Mouse (Mus musculus): ENCODE measurements around the gene Snx29. TPM values are rescaled to one million over a fixed set of nuclear protein-coding genes. Genes with fewer than 3 reads are reported as not detected.

Snx29 gene
- polyA plus RNA-seq, 2 experiments from 2014 or later: 11.7 to 16.1 TPM

GRCm38 (mm10) chr16:11747867-11748266, 425.2 kb downstream of the Snx29 start:
- ATAC-seq: no peak

GRCm38 (mm10) chr16:11749111-11749510, 426.4 kb downstream of the Snx29 start:
- ATAC-seq: no peak

GRCm38 (mm10) chr16:11750605-11751004, 427.9 kb downstream of the Snx29 start:
- no peak for ATAC-seq

GRCm38 (mm10) chr16:11752557-11752956, 429.8 kb downstream of the Snx29 start:
- ATAC-seq: no peak

- no peak for ATAC-seq
These were observed 430.8 kb downstream of the Snx29 start for GRCm38 (mm10) chr16:11753466-11753865.

GRCm38 (mm10) chr16:11754136-11754535, 431.4 kb downstream of the Snx29 start:
- no peak for ATAC-seq

GRCm38 (mm10) chr16:11755281-11756066, 432.8 kb downstream of the Snx29 start:
- no peak for ATAC-seq

GRCm38 (mm10) chr16:11756598-11757245, 434.0 kb downstream of the Snx29 start:
- ATAC-seq: no peak

- no peak for ATAC-seq
These were observed 434.8 kb downstream of the Snx29 start for GRCm38 (mm10) chr16:11757471-11757870.

GRCm38 (mm10) chr16:11757951-11758350, 435.2 kb downstream of the Snx29 start:
- ATAC-seq: no peak

- ATAC-seq: no peak
These were observed 449.6 kb downstream of the Snx29 start for GRCm38 (mm10) chr16:11772318-11772717.

- ATAC-seq: no peak
These were observed 451.6 kb downstream of the Snx29 start for GRCm38 (mm10) chr16:11774321-11774720.

GRCm38 (mm10) chr16:11776528-11776927, 453.8 kb downstream of the Snx29 start:
- ATAC-seq: no peak

- ATAC-seq: no peak
These were observed 455.5 kb downstream of the Snx29 start for GRCm38 (mm10) chr16:11778191-11778590.

GRCm38 (mm10) chr16:11778715-11779460, 456.2 kb downstream of the Snx29 start:
- no peak for ATAC-seq

GRCm38 (mm10) chr16:11782082-11782481, 459.4 kb downstream of the Snx29 start:
- no peak for ATAC-seq

- ATAC-seq: no peak
These were observed 460.6 kb downstream of the Snx29 start for GRCm38 (mm10) chr16:11783337-11783736.

- no peak for ATAC-seq
These were observed 461.6 kb downstream of the Snx29 start for GRCm38 (mm10) chr16:11784354-11784753.

GRCm38 (mm10) chr16:11785806-11786205, 463.1 kb downstream of the Snx29 start:
- no peak for ATAC-seq

- ATAC-seq: no peak
These were observed 467.8 kb downstream of the Snx29 start for GRCm38 (mm10) chr16:11790476-11790875.

- ATAC-seq: no peak
These were observed 470.7 kb downstream of the Snx29 start for GRCm38 (mm10) chr16:11793391-11793790.

GRCm38 (mm10) chr16:11794628-11795027, 471.9 kb downstream of the Snx29 start:
- ATAC-seq: no peak

GRCm38 (mm10) chr16:11795758-11796460, 473.2 kb downstream of the Snx29 start:
- no peak for ATAC-seq
